Mouse (Mus musculus): ENCODE measurements at regions not wholly inside any gene's neighbourhood (a gene's known extent, or its start where the extent isn't known, plus 50 kb on each side); places are given as distances from the start of the nearest gene placed in this dataset.

DNA sequence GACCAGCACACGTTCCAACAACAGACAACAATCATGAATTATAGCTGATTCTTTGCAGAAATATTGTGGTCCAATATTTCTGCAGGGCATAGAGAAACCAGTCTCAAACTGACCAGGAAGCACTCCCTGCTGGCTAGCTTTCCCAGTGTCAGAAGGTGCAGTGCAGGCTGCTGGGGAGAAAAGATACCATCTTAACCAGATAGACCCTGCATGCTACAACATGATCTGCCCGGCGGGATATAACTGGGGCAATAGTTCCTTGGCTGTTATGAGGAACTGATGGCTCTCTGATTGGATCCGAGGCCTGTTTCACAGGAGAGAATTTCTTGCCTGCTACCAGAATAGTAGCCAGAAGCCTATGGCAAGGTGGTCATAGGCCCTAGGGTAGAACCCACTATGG lies 86.9 kb upstream of the Prok2 start:
- peak in 1 of 2 experiments; percentile 25 for DNase-seq

GRCm38 (mm10) chr6:99811842-99812241 lies 85.7 kb upstream of the Prok2 start:
- no peak for DNase-seq

GRCm38 (mm10) chr6:99810974-99811798 lies 85.0 kb upstream of the Prok2 start:
- peak; percentile 72 to 77 for DNase-seq

DNA sequence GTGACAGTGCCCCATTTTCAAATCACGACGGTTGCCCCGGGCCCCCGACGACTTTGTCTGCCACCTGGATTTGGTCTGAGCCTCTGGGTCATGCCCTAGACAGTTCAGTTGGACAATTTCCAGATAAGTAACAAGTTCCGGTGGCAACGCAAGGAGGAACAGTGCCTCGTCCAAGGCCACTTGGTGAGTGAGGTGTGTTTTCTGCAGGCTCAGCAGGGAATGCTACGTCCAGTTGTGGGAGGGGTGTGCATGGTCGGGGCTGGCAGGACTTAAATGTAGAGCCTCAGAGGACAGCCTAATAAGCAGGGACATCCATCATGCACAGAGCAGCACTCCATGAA lies 78.7 kb upstream of the Prok2 start:
- DNase-seq = no peak

- DNase-seq = peak; percentile 82 to 95
Measured at GRCm38 (mm10) chr6:99803983-99804904, 78.1 kb upstream of the Prok2 start.

GRCm38 (mm10) chr6:99800919-99801318 lies 74.7 kb upstream of the Prok2 start:
- no peak for DNase-seq

DNA sequence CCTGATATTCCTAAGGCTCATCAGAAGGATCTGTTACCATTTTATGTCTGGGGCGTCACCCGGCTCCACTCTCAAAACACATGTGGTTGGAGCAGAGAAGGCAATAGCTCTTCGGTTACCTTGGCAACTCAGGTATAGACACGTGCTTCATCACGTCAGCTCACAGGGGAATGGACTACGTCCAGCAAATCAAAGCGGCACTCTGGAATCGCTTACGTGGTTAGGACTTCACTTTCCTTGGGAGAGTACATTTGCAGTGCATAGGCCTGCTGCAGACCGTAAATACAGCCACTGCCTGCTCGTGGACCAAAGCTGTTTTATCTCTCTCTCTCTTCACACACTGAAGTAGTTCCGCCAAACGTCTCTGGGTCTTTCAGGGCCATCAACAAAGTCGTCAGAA lies 74.1 kb upstream of the Prok2 start:
- DNase-seq = no peak

DNA sequence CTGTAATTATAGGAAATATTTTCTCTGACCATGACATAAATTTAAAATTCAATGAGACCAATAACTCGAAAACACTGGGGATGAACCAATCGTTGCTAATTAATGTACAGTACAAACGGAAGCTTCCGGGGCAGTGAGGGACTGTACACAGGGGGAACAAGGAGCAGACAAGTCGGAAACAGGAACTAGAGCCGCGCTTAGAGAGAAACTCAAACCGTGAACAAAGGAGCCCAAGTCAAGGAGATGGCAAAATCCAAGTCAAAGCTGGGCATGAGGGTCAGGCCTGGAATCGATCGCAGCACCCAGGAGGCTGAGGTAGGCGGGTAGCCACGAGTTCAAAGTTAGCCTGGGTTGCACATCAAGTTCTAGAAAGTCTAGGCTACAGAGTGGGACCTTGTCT lies 70.2 kb upstream of the Prok2 start:
- DNase-seq = no peak

DNA sequence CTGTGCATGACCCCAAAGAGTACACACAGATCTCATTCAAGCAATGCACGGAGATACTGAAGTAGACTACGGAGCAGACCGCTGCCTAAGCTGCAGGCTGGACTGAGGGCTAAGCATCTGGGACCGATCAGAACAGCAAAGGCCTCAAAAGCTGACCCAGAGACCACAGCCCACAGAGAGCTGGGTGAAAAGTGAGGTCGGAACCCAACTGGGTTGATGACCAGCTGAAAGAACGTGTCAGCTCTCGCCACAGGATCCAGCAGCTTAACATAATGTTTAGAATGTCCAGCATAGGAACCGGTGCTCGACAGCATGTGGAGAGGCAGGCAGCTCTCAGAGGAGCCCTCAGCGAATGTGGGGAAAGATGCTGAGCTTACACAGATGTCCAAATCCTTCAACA lies 67.4 kb upstream of the Prok2 start:
- DNase-seq = no peak

DNA sequence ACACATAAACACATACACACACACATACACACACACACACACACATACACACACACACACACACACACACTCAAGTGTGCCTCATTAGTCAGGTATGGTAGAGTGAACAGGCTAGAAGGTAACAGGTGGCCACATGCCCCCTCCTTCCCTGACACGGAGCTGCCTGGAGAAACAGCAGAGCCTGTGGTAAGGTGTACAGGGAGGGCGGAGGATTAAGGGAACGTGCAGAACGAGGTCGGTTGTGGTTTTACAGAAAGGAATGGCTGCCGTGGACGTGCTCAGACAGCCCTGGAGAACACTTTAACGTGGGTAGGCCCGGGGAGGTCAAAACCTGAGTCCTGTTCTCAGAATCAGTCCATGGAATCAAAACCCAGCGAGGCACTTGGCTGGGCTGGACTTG lies 66.2 kb upstream of the Prok2 start:
- DNase-seq = no peak

DNA sequence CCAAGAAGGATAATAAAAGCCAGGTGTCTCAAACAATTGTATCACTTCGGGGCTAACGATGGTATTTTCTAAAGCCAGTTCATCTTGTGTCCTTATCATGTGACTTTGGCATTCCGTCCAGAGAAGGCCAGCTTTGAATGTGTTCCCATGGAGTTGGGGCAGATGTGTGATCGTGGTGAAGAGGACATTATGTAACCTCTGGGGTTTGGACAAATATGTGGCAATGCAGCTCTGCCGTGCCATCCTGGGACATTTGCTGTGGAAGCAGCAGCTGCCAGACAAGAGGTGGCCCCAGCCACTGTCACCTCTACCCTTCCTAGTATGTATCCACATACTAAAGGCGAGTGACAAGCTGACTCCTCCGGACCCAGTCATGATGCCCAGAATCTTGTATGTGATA lies 60.8 kb upstream of the Prok2 start:
- no peak for DNase-seq

DNA sequence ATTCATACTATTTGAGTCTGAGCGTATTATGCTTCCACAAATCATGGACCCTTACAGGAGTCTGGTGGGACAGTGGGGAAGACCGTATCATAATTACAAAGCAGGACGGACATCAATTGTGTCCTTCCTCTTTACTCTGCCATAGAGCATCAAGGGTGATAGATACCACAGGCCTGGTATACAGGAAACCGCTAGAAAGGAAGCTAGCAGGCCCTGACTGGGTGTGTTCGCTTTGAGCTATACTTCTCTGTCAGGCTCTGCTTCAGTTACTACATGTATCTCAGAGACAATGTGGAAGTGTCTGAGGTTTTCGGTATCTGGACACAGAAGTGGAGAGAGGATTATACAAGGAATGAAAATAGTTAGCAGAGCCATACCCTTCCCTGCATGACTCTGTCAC lies 59.0 kb upstream of the Prok2 start:
- no peak for DNase-seq

DNA sequence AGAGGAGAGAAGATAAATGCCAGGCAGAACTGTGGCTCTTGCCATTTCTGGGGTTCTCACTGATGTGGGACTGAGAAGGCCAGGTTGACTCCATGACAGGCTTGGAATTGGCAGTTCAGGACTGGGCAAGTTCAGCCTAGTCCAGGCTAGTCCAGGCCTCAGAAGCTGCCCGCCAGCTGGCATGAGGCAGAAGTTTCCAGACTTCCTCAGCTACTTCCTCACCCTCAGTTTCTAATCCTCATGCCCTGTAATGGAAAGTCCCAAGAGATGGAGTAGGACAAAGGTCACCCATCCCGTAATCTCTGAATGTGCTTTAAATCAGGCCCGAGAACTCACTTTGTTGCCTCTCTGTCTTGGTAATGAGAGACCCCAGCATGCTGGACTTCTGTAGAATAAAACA lies 58.6 kb upstream of the Prok2 start:
- DNase-seq = no peak

GRCm38 (mm10) chr6:99784285-99784684 lies 58.1 kb upstream of the Prok2 start:
- DNase-seq = no peak

DNA sequence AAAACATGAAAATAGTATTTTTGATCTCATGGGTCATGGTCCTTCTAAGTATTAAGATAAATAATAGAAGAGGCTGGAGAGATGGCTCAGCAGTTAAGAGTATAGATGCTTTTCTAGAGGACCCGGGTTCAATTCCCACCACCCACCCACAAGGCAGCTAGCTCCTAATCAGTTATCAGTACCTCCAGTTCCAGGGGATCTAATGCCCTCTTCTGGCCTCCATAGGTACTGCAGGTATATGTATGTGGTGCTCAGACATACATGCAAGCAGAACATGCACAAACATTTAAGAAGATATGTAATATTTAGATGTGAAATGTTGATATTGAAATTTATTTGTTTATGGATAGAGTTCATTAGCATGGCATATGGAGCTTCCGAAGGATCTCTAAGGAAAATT lies 56.8 kb upstream of the Prok2 start:
- DNase-seq = peak in 1 of 2 experiments; percentile 58

Data from kidney, postnatal 25 days (tissue).